ENCODE assay signal across 7 mouse cellular contexts in the genomic region with DNA sequence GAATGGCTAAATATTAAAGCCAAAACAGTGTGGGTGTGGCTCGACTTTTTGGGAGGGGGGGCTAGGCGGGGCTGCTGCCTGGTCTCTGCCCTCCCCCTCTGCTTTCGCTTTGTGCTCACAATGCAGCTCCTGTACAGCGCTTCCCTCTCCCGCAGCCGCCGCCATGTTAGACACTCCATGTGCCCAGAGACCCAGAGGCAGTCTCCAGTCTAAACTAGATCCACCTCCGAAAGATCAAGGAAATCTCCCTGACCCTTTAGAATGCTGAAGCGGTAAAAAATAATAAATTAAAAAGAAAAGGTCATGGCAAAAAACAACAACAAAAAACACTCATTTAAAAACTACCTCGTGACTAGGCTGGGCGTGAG. TPM values are rescaled to one million over a fixed set of nuclear protein-coding genes. Genes with fewer than 3 reads are reported as not detected.
DNase-seq lines count a peak whose midpoint lies in the region; ATAC-seq and TF ChIP-seq lines count a peak whose summit lies in the region.

No protein-coding gene starts in this region.

- 1% methylated on average over 11 of the region's 11 CpGs for WGBS in embryonic facial prominence, embryonic 10.5 days
- under 1% methylated on average over 11 of the region's 11 CpGs for WGBS in intestine, postnatal 0 days
- under 1% methylated on average over 11 of the region's 11 CpGs for WGBS in midbrain, embryonic 11.5 days

- peak overlapping the region; percentile 100 for H3K27ac ChIP-seq in embryonic facial prominence, embryonic 10.5 days (replicated peaks)
- peak overlapping the region; percentile 99 for H3K27ac ChIP-seq in intestine, postnatal 0 days (ENCODE audit: low read depth, low read length)
- H3K27ac ChIP-seq in midbrain, embryonic 11.5 days (ENCODE audit: low read depth, low read length), result peak overlapping the region; percentile 100

- peak overlapping the region; percentile 67 for H3K4me2 ChIP-seq in intestine, postnatal 0 days (replicated peaks; ENCODE audit: low read depth)
- H3K4me2 ChIP-seq in midbrain, embryonic 11.5 days, result peak overlapping the region; percentile 63

- peak; percentile 88 for DNase-seq in adrenal gland, postnatal 10 days
- peak; percentile 88 for DNase-seq in embryonic facial prominence, embryonic 10.5 days (ENCODE audit: low spot score)
- DNase-seq in gonadal fat pad, adult 2 months (ENCODE audit: low read depth), result peak; percentile 19
- DNase-seq in left cerebral cortex, postnatal 4 days, result peak; percentile 80
- peak; percentile 96 for DNase-seq in midbrain, embryonic 11.5 days (ENCODE audit: low spot score, missing footprints)
- DNase-seq in skeletal muscle tissue, adult 2 months (ENCODE audit: low read depth, low spot score), result peak; percentile 40

- no peaks in the 10 kb centered on the region for H3K9me3 ChIP-seq in embryonic facial prominence, embryonic 10.5 days
- no peaks in the 10 kb centered on the region for H3K9me3 ChIP-seq in intestine, postnatal 0 days (ENCODE audit: control insufficient read depth)
- H3K9me3 ChIP-seq in midbrain, embryonic 11.5 days (ENCODE audit: control insufficient read depth, low read length), result no peaks in the 10 kb centered on the region

- peaks cover 46% of the 10 kb centered on the region for H3K36me3 ChIP-seq in embryonic facial prominence, embryonic 10.5 days (replicated peaks)
- H3K36me3 ChIP-seq in intestine, postnatal 0 days (ENCODE audit: control insufficient read depth, insufficient read depth), result peaks cover 19% of the 10 kb centered on the region
- H3K36me3 ChIP-seq in midbrain, embryonic 11.5 days (ENCODE audit: control insufficient read depth, insufficient read depth, low read length), result peaks cover 5% of the 10 kb centered on the region

- peak overlapping the region; percentile 96 for H3K9ac ChIP-seq in intestine, postnatal 0 days (ENCODE audit: low read depth, low read length)
- H3K9ac ChIP-seq in midbrain, embryonic 11.5 days (ENCODE audit: low read length), result peak overlapping the region; percentile 99

- intact Hi-C loops in left cerebral cortex, postnatal 4 days (cut with DNase I), result no loop called here

- ATAC-seq in intestine, postnatal 0 days, result peak; percentile 39
- peak; percentile 68 for ATAC-seq in midbrain, embryonic 11.5 days (ENCODE audit: low FRiP score)

- no peak for TF ChIP-seq CTCF in intestine, postnatal 0 days (IDR thresholded peaks at IDR 0.05; ENCODE audit: low read depth)

- H3K27me3 ChIP-seq in embryonic facial prominence, embryonic 10.5 days (replicated peaks; ENCODE audit: low read depth, poor library complexity, severe bottlenecking), result no peaks in the 10 kb centered on the region
- no peaks in the 10 kb centered on the region for H3K27me3 ChIP-seq in intestine, postnatal 0 days (replicated peaks; ENCODE audit: control insufficient read depth, insufficient read depth, low read length)
- H3K27me3 ChIP-seq in midbrain, embryonic 11.5 days (ENCODE audit: control insufficient read depth, insufficient read depth, low read length), result no peaks in the 10 kb centered on the region

- peak overlapping the region; percentile 97 for H3K4me3 ChIP-seq in embryonic facial prominence, embryonic 10.5 days
- peak overlapping the region; percentile 96 for H3K4me3 ChIP-seq in intestine, postnatal 0 days (ENCODE audit: low read depth, low read length)
- peak overlapping the region; percentile 96 for H3K4me3 ChIP-seq in midbrain, embryonic 11.5 days (ENCODE audit: low read depth, low read length)

- peaks cover 34% of the 10 kb centered on the region for H3K4me1 ChIP-seq in embryonic facial prominence, embryonic 10.5 days
- H3K4me1 ChIP-seq in intestine, postnatal 0 days (replicated peaks; ENCODE audit: control insufficient read depth, insufficient read depth, low read length), result peaks cover 4% of the 10 kb centered on the region; the same call in 1 of the 2 replicates
- H3K4me1 ChIP-seq in midbrain, embryonic 11.5 days (ENCODE audit: control insufficient read depth, insufficient read depth, low read length), result peaks cover 18% of the 10 kb centered on the region

RNA-seq across cellular contexts. Expression of a gene that starts 1.6 kb away (rescaled TPM):
- total RNA-seq in adrenal gland, postnatal 10 days (2021), result 100 to 1,000 TPM; 354 to 414 TPM
- 533 and 550 TPM in 2 replicates for polyA plus RNA-seq in embryonic facial prominence, embryonic 10.5 days (2016; fragmentation: Nextera tagmentation; extraction: Ambion mirVana)
- 112 and 138 TPM in 2 replicates for polyA plus RNA-seq in gonadal fat pad, adult 2 months (2012; rRNA removed)
- polyA plus RNA-seq in intestine, postnatal 0 days (2015; fragmentation: Nextera tagmentation; extraction: Ambion mirVana), result 91.4 and 103 TPM in 2 replicates
- 100 to 1,000 TPM; 537 to 571 TPM for total RNA-seq in left cerebral cortex, postnatal 4 days (2021)
- 662 and 708 TPM in 2 replicates for polyA plus RNA-seq in midbrain, embryonic 11.5 days (2014; fragmentation: Nextera tagmentation; extraction: Ambion mirVana)

RNA-seq across cellular contexts. Expression of a gene that starts 34.8 kb away (rescaled TPM):
- total RNA-seq in adrenal gland, postnatal 10 days (2021), result 10 to 100 TPM; 28.3 to 49.3 TPM
- 31.5 and 35.4 TPM in 2 replicates for polyA plus RNA-seq in embryonic facial prominence, embryonic 10.5 days (2016; fragmentation: Nextera tagmentation; extraction: Ambion mirVana)
- polyA plus RNA-seq in gonadal fat pad, adult 2 months (2012; rRNA removed), result 34.2 and 43.1 TPM in 2 replicates
- 8.8 and 9.3 TPM in 2 replicates for polyA plus RNA-seq in intestine, postnatal 0 days (2015; fragmentation: Nextera tagmentation; extraction: Ambion mirVana)
- 10 to 100 TPM; 38.5 to 43.1 TPM for total RNA-seq in left cerebral cortex, postnatal 4 days (2021)
- 22.8 and 24.2 TPM in 2 replicates for polyA plus RNA-seq in midbrain, embryonic 11.5 days (2014; fragmentation: Nextera tagmentation; extraction: Ambion mirVana)

Comparison
In these comparisons a context has a peak if more than half of its experiments do, and no peak if none do; other contexts are left out.
1. Peak in every context shown above with its lines: DNase-seq, ATAC-seq, H3K4me3 ChIP-seq and H3K27ac ChIP-seq.
2. DNase-seq: peak in every context shown above with its lines; median percentile 96 in midbrain, embryonic 11.5 days; 88 in adrenal gland, postnatal 10 days; 88 in embryonic facial prominence, embryonic 10.5 days; 80 in left cerebral cortex, postnatal 4 days; 40 in skeletal muscle tissue, adult 2 months; 19 in gonadal fat pad, adult 2 months.